Mouse (Mus musculus): ENCODE data around the gene Rnf215. TPM values are rescaled to one million over a fixed set of nuclear protein-coding genes. Genes with fewer than 3 reads are reported as not detected.

Gene Rnf215
- total and polyA plus RNA-seq, 3 experiments = 14.9 to 24.8 (median 24.3) TPM

DNA sequence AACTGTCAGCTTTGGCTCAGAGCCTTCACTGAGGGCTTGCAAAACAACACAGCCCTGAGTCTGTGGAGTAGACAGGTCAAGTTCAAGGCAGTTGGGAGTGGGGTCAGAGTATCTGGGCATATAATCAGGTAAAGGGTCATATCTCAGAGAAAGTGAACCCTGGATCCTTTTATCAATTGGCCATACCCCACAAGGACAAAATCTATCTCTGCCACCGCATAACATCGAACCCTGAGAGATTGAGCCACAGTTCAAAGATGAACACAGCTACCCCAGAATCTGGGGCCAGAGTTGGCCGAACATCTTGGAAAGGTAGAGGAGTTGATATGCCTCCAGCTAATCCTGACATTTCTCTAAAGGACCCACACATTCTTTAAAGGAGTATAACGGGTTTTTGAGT is 23.0 kb upstream of the Rnf215 start:
- H3K36me3 ChIP-seq (replicated peaks in 1 of 2; ENCODE audit: control insufficient read depth in 1 of 2, insufficient read depth in 1 of 2, low read length in 1 of 2) = peaks cover 57 to 87% of the 10 kb centered on the region in 2 experiments
- H3K27me3 ChIP-seq (replicated peaks) = no peaks in the 10 kb centered on the region
- H3K27ac ChIP-seq (ENCODE audit: insufficient read depth, low read depth) = no peak overlapping the region
- DNase-seq (ENCODE audit: extremely low read depth) = no peak
- H3K9ac ChIP-seq (ENCODE audit: insufficient read depth, low read depth) = no peak overlapping the region
- in situ Hi-C loops (cut with MboI; ENCODE audit: low pct_ligation_motif_present, low pct_unique_long_range_greater_than_20kb, low sequenced_read_pairs) (no loop called here), dilution Hi-C loops (cut with MboI; ENCODE audit: extremely low pct_ligation_motif_present, extremely low pct_unique_long_range_greater_than_20kb, low sequenced_read_pairs) (no loop called here)
- no peaks in the 10 kb centered on the region for H3K4me1 ChIP-seq (ENCODE audit: control insufficient read depth in 1 of 2, insufficient read depth in 2 of 2)
- H3K9me3 ChIP-seq (replicated peaks; ENCODE audit: low read length) = no peaks in the 10 kb centered on the region
- H3K79me2 ChIP-seq (replicated peaks; ENCODE audit: control insufficient read depth, extremely low read depth, insufficient read depth, poor library complexity, severe bottlenecking) = no peaks in the 10 kb centered on the region
- TF ChIP-seq SMC3 (IDR thresholded peaks at IDR 0.05; ENCODE audit: low read depth, low read length) (no peak), NRF1 (IDR thresholded peaks at IDR 0.05; ENCODE audit: low read depth, low read length) (no peak), MAZ (IDR thresholded peaks at IDR 0.05; ENCODE audit: low read depth, low read length) (no peak), CHD2 (IDR thresholded peaks at IDR 0.05; ENCODE audit: low read length) (no peak), NELFE (IDR thresholded peaks at IDR 0.05; ENCODE audit: low read depth, low read length) (no peak), MAX (IDR thresholded peaks at IDR 0.05; ENCODE audit: low read length) (no peak), USF2 (conservative IDR thresholded peaks at IDR 0.05; ENCODE audit: low read depth, low read length) (no peak), JUN (IDR thresholded peaks at IDR 0.05; ENCODE audit: insufficient read depth, low read depth, low read length) (no peak), KAT2A (IDR thresholded peaks at IDR 0.05; ENCODE audit: insufficient replicate concordance, low read length) (no peak), MEF2A (IDR thresholded peaks at IDR 0.05; ENCODE audit: borderline replicate concordance, low read depth, low read length) (no peak), CTCF (conservative IDR thresholded peaks at IDR 0.05 in 1 of 2, IDR thresholded peaks at IDR 0.05 in 1 of 2; ENCODE audit: low read depth in 2 of 2, low read length in 2 of 2) (no peak)
- H3K4me2 ChIP-seq (ENCODE audit: insufficient read depth, low read depth, poor library complexity, severe bottlenecking) = no peak overlapping the region
- H3K4me3 ChIP-seq (replicated peaks in 1 of 3; ENCODE audit: low read depth in 2 of 3, low read length in 2 of 3, poor library complexity in 1 of 3) = no peak overlapping the region

DNA sequence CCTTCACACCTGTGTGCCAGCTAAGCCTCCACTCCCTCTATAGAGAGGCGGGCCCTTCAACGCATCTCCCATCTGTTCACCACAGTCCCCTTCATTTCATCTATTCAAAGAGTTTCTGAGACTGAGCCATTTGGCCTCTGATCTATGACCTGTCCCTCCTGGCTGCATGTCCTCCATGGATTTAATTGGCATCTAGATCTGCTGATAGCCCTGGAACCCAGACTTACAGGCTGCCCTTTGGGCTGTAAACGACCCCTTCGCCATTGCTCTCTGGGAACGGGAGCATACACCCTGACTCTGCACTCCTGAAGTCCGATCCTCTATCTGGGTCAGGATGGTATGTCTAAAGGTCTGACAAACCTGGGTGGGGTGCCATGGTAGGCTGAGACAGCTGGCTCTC is 22.1 kb upstream of the Rnf215 start:
- DNase-seq (ENCODE audit: extremely low read depth) = no peak
- no peaks in the 10 kb centered on the region for H3K9me3 ChIP-seq (replicated peaks; ENCODE audit: low read length)
- in situ Hi-C loops (cut with MboI; ENCODE audit: low pct_ligation_motif_present, low pct_unique_long_range_greater_than_20kb, low sequenced_read_pairs) (no loop called here), dilution Hi-C loops (cut with MboI; ENCODE audit: extremely low pct_ligation_motif_present, extremely low pct_unique_long_range_greater_than_20kb, low sequenced_read_pairs) (no loop called here)
- no peaks in the 10 kb centered on the region for H3K79me2 ChIP-seq (replicated peaks; ENCODE audit: control insufficient read depth, extremely low read depth, insufficient read depth, poor library complexity, severe bottlenecking)
- no peaks in the 10 kb centered on the region for H3K4me1 ChIP-seq (ENCODE audit: control insufficient read depth in 1 of 2, insufficient read depth in 2 of 2)
- H3K4me3 ChIP-seq (replicated peaks in 1 of 3; ENCODE audit: low read depth in 2 of 3, low read length in 2 of 3, poor library complexity in 1 of 3) = no peak overlapping the region
- no peak overlapping the region for H3K9ac ChIP-seq (ENCODE audit: insufficient read depth, low read depth)
- H3K4me2 ChIP-seq (ENCODE audit: insufficient read depth, low read depth, poor library complexity, severe bottlenecking) = no peak overlapping the region
- H3K27ac ChIP-seq (ENCODE audit: insufficient read depth, low read depth) = no peak overlapping the region
- H3K27me3 ChIP-seq (replicated peaks) = no peaks in the 10 kb centered on the region
- peaks cover 51 to 88% of the 10 kb centered on the region in 2 experiments for H3K36me3 ChIP-seq (replicated peaks in 1 of 2; ENCODE audit: control insufficient read depth in 1 of 2, insufficient read depth in 1 of 2, low read length in 1 of 2)
- TF ChIP-seq ZKSCAN1 (IDR thresholded peaks at IDR 0.05; ENCODE audit: borderline replicate concordance, low read depth, low read length) (no peak), ZC3H11A (IDR thresholded peaks at IDR 0.05; ENCODE audit: low read depth, low read length) (no peak)

DNA sequence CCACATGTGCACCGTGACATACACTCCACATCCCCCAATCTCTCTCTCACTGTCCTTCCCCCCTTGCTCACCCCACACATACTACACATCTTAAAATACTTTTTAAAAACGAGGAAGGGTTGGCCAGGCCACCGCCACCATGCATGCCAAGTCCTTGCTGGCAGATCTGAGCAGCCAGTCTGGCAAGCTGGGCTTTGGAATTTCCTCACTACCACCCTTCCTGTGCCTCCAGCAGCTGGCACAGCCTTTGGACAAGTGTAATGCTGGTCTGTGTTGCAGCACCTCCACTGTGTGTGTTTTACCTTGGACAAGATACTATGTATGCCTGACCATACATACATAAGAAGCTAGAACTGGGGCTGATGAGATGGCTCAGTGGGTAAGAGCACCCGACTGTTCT is 21.5 kb upstream of the Rnf215 start:
- H3K4me2 ChIP-seq (ENCODE audit: insufficient read depth, low read depth, poor library complexity, severe bottlenecking) = no peak overlapping the region
- DNase-seq (ENCODE audit: extremely low read depth) = no peak
- TF ChIP-seq POLR2A (IDR thresholded peaks at IDR 0.05; ENCODE audit: low read depth, low read length) = no peak
- TF ChIP-seq CHD1 (IDR thresholded peaks at IDR 0.05; ENCODE audit: low read depth, low read length) = no peak
- no peak for TF ChIP-seq TCF12 (IDR thresholded peaks at IDR 0.05; ENCODE audit: low read depth, low read length)
- no peak for TF ChIP-seq ETS1 (conservative IDR thresholded peaks at IDR 0.05; ENCODE audit: low read depth, low read length)
- no peak for TF ChIP-seq MAX (IDR thresholded peaks at IDR 0.05; ENCODE audit: low read length)
- TF ChIP-seq JUND (conservative IDR thresholded peaks at IDR 0.05; ENCODE audit: low read depth, low read length) = no peak
- TF ChIP-seq PAX5 (IDR thresholded peaks at IDR 0.05; ENCODE audit: low read length) = no peak
- TF ChIP-seq TBP (conservative IDR thresholded peaks at IDR 0.05; ENCODE audit: low read depth, low read length) = no peak
- TF ChIP-seq USF2 (conservative IDR thresholded peaks at IDR 0.05; ENCODE audit: low read depth, low read length) = no peak
- no peak for TF ChIP-seq JUN (IDR thresholded peaks at IDR 0.05; ENCODE audit: insufficient read depth, low read depth, low read length)
- TF ChIP-seq SMC3 (IDR thresholded peaks at IDR 0.05; ENCODE audit: low read depth, low read length) = no peak
- TF ChIP-seq MAFK (IDR thresholded peaks at IDR 0.05; ENCODE audit: insufficient replicate concordance, low read length) = no peak
- H3K9ac ChIP-seq (ENCODE audit: insufficient read depth, low read depth) = no peak overlapping the region
- H3K4me1 ChIP-seq (ENCODE audit: control insufficient read depth in 1 of 2, insufficient read depth in 2 of 2) = no peaks in the 10 kb centered on the region
- peaks cover 46 to 89% of the 10 kb centered on the region in 2 experiments for H3K36me3 ChIP-seq (replicated peaks in 1 of 2; ENCODE audit: control insufficient read depth in 1 of 2, insufficient read depth in 1 of 2, low read length in 1 of 2)
- no peaks in the 10 kb centered on the region for H3K9me3 ChIP-seq (replicated peaks; ENCODE audit: low read length)
- no peak overlapping the region for H3K27ac ChIP-seq (ENCODE audit: insufficient read depth, low read depth)
- H3K27me3 ChIP-seq (replicated peaks) = no peaks in the 10 kb centered on the region
- no peaks in the 10 kb centered on the region for H3K79me2 ChIP-seq (replicated peaks; ENCODE audit: control insufficient read depth, extremely low read depth, insufficient read depth, poor library complexity, severe bottlenecking)
- dilution Hi-C loops (cut with MboI; ENCODE audit: extremely low pct_ligation_motif_present, extremely low pct_unique_long_range_greater_than_20kb, low sequenced_read_pairs) (no loop called here), in situ Hi-C loops (cut with MboI; ENCODE audit: low pct_ligation_motif_present, low pct_unique_long_range_greater_than_20kb, low sequenced_read_pairs) (no loop called here)
- no peak overlapping the region for H3K4me3 ChIP-seq (replicated peaks in 1 of 3; ENCODE audit: low read depth in 2 of 3, low read length in 2 of 3, poor library complexity in 1 of 3)
